Mouse (Mus musculus): Measurements from ENCODE around the gene Pkp4. TPM values are rescaled to one million over a fixed set of nuclear protein-coding genes. Genes with fewer than 3 reads are reported as not detected.

The Pkp4 gene
- polyA plus RNA-seq, 1 experiment from 2014 or later: 23.5 TPM

- peak; percentile 52; the same call in 1 of the 2 replicates for ATAC-seq (ENCODE audit: low FRiP score, low TSS enrichment)
- Histone ChIP-seq H3K36me3 (ENCODE audit: insufficient read depth, low read length) (0 out of 2 replicates have a peak, but pooled peaks cover 8% of the 10 kb centered on the region), H3K4me3 (ENCODE audit: low read length) (no peak overlapping the region), H3K27ac (ENCODE audit: low read length) (peak overlapping the region; percentile 29; the same call in 1 of the 2 replicates), H3K27me3 (ENCODE audit: insufficient read depth, low read length) (no peaks in the 10 kb centered on the region), H3K4me2 (replicated peaks; ENCODE audit: low read depth, low read length) (no peak overlapping the region), H3K4me1 (ENCODE audit: insufficient read depth, low read length) (0 out of 2 replicates have a peak, but pooled peaks cover 7% of the 10 kb centered on the region), H3K9me3 (ENCODE audit: low read length) (no peaks in the 10 kb centered on the region), H3K9ac (replicated peaks; ENCODE audit: low read length) (no peak overlapping the region)
- WGBS: 70% methylated on average over 11 of the region's 11 CpGs
Measured at GRCm38 (mm10) chr2:59229250-59229895, 68.7 kb downstream of the Pkp4 start.

DNA sequence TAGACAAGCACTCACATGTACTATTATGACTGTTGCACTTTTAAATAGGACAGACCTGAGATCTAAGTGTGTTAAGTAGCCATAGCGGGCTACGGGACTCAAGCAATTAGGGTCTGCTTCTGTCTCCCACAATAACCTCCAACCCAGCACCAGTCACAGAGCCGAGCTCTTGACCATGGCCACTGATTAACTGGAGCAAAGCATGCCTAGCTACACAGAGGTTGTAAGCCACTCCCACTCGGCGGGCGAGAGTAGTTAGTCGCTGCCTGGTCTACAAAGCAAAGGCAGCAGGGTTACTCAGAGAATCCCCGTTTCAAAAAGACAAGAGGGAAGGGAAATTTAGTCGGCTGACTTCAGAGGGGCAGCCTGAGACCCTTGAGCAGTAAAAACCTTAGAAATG is 70.0 kb downstream of the Pkp4 start:
- H3K27ac ChIP-seq (ENCODE audit: low read length): no peak overlapping the region
- ATAC-seq (ENCODE audit: low FRiP score, low TSS enrichment): peak; percentile 64; the same call in 1 of the 2 replicates
- 49% methylated on average over 9 of the region's 9 CpGs for WGBS
- H3K9ac ChIP-seq (replicated peaks; ENCODE audit: low read length): no peak overlapping the region
- 0 out of 2 replicates have a peak, but pooled peaks cover 8% of the 10 kb centered on the region for H3K36me3 ChIP-seq (ENCODE audit: insufficient read depth, low read length)
- no peaks in the 10 kb centered on the region for H3K27me3 ChIP-seq (ENCODE audit: insufficient read depth, low read length)
- no peak overlapping the region for H3K4me3 ChIP-seq (ENCODE audit: low read length)
- H3K4me1 ChIP-seq (ENCODE audit: insufficient read depth, low read length): 0 out of 2 replicates have a peak, but pooled peaks cover 7% of the 10 kb centered on the region
- no peaks in the 10 kb centered on the region for H3K9me3 ChIP-seq (ENCODE audit: low read length)
- H3K4me2 ChIP-seq (replicated peaks; ENCODE audit: low read depth, low read length): no peak overlapping the region

GRCm38 (mm10) chr2:59231514-59231913 is 70.9 kb downstream of the Pkp4 start:
- Histone ChIP-seq H3K4me1 (ENCODE audit: insufficient read depth, low read length) (0 out of 2 replicates have a peak, but pooled peaks cover 7% of the 10 kb centered on the region), H3K36me3 (ENCODE audit: insufficient read depth, low read length) (0 out of 2 replicates have a peak, but pooled peaks cover 8% of the 10 kb centered on the region), H3K9ac (replicated peaks; ENCODE audit: low read length) (no peak overlapping the region), H3K4me2 (replicated peaks; ENCODE audit: low read depth, low read length) (no peak overlapping the region), H3K27me3 (ENCODE audit: insufficient read depth, low read length) (no peaks in the 10 kb centered on the region), H3K9me3 (ENCODE audit: low read length) (no peaks in the 10 kb centered on the region), H3K4me3 (ENCODE audit: low read length) (no peak overlapping the region), H3K27ac (ENCODE audit: low read length) (no peak overlapping the region)
- no peak for ATAC-seq (ENCODE audit: low FRiP score, low TSS enrichment)
- WGBS: 77% methylated on average over 5 of the region's 5 CpGs

DNA sequence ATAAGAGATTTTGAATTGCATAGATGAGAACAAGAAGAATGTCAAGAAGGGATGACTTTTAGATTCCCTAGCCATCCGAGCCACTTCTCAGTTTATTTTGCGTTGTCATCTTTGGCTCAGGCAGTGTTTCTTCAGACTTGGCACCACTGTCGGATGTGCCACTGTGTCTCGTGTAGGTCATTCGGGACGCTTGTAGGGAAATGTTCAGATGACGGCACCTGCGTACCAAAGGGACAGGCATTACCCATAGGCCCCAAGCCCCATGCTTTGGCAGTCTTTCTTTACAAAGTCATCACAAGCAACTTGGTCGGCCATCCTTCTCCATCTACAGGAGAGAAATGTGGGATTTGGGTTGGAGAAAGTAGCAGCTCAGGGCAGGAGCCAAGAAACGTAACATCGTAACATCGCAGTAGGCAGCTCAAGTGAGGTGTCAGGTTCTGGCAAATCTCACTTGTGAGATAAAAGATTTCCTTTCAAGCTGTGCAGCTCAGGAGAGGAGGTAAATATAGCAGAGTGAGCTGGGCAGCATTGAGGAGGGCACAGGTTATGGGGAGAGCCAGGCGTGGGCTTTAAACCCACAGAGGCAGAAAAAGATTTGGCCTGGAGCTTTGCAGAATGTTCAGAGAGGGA is 72.8 kb downstream of the Pkp4 start:
- peaks cover 9% of the 10 kb centered on the region; the same call in 1 of the 2 replicates for H3K36me3 ChIP-seq (ENCODE audit: insufficient read depth, low read length)
- WGBS: 84% methylated on average over 13 of the region's 13 CpGs
- H3K4me1 ChIP-seq (ENCODE audit: insufficient read depth, low read length): 0 out of 2 replicates have a peak, but pooled peaks cover 7% of the 10 kb centered on the region
- H3K4me2 ChIP-seq (replicated peaks; ENCODE audit: low read depth, low read length): no peak overlapping the region
- no peak overlapping the region for H3K9ac ChIP-seq (replicated peaks; ENCODE audit: low read length)
- H3K4me3 ChIP-seq (ENCODE audit: low read length): no peak overlapping the region
- peaks cover 2% of the 10 kb centered on the region; the same call in 1 of the 2 replicates for H3K9me3 ChIP-seq (ENCODE audit: low read length)
- no peak for ATAC-seq (ENCODE audit: low FRiP score, low TSS enrichment)
- no peaks in the 10 kb centered on the region for H3K27me3 ChIP-seq (ENCODE audit: insufficient read depth, low read length)
- H3K27ac ChIP-seq (ENCODE audit: low read length): no peak overlapping the region

DNA sequence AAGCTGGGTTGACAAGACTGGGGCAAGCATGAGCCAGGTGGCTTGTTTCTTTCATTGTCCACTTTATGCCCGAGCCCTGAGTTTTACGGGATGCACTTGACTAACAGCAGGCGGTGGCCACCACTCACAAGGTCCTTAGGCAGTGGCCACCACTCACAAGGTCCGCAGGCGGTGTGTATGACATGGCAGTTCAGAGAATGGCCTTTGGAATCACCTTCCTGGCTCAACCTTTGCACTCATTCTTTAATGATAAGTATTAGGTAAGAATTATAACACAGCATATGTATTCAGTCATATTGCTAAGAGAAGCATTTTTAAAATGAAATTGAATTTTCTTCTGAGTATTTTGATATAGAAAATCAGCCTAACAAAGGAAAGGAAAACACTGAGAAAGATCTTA is 73.3 kb downstream of the Pkp4 start:
- no peak overlapping the region for H3K4me2 ChIP-seq (replicated peaks; ENCODE audit: low read depth, low read length)
- no peak overlapping the region for H3K4me3 ChIP-seq (ENCODE audit: low read length)
- H3K27me3 ChIP-seq (ENCODE audit: insufficient read depth, low read length): no peaks in the 10 kb centered on the region
- H3K9me3 ChIP-seq (ENCODE audit: low read length): peaks cover 5% of the 10 kb centered on the region; the same call in 1 of the 2 replicates
- peaks cover 13% of the 10 kb centered on the region for H3K36me3 ChIP-seq (ENCODE audit: insufficient read depth, low read length)
- 87% methylated on average over 5 of the region's 5 CpGs for WGBS
- H3K4me1 ChIP-seq (ENCODE audit: insufficient read depth, low read length): 0 out of 2 replicates have a peak, but pooled peaks cover 3% of the 10 kb centered on the region
- H3K9ac ChIP-seq (replicated peaks; ENCODE audit: low read length): no peak overlapping the region
- ATAC-seq (ENCODE audit: low FRiP score, low TSS enrichment): no peak
- H3K27ac ChIP-seq (ENCODE audit: low read length): no peak overlapping the region

DNA sequence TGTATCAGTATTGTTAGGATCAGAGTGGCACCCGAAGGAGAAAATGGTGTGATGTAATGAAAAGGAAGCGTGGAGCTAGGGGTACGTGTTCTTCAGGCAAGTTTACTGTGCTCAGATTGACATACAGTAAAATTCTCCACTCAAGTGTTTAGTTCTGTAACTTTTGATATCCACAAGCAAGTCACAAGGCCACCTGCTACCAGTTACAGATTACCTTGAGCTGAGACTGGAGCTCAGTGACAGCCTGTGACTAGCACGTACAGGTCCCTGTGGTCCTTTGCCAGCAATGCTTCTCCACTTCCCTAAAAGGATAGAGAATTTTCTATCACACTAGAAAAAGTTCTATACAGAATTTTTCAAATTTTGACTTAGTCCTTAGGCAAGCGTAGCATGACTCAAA is 73.9 kb downstream of the Pkp4 start:
- Histone ChIP-seq H3K36me3 (ENCODE audit: insufficient read depth, low read length) (peaks cover 13% of the 10 kb centered on the region), H3K4me2 (replicated peaks; ENCODE audit: low read depth, low read length) (no peak overlapping the region), H3K9ac (replicated peaks; ENCODE audit: low read length) (no peak overlapping the region), H3K27ac (ENCODE audit: low read length) (no peak overlapping the region), H3K4me1 (ENCODE audit: insufficient read depth, low read length) (0 out of 2 replicates have a peak, but pooled peaks cover 2% of the 10 kb centered on the region), H3K27me3 (ENCODE audit: insufficient read depth, low read length) (no peaks in the 10 kb centered on the region), H3K9me3 (ENCODE audit: low read length) (peaks cover 5% of the 10 kb centered on the region; the same call in 1 of the 2 replicates), H3K4me3 (ENCODE audit: low read length) (no peak overlapping the region)
- 92% methylated on average over 5 of the region's 5 CpGs for WGBS
- ATAC-seq (ENCODE audit: low FRiP score, low TSS enrichment): no peak

- Histone ChIP-seq H3K36me3 (ENCODE audit: insufficient read depth, low read length) (peaks cover 5% of the 10 kb centered on the region), H3K27me3 (ENCODE audit: insufficient read depth, low read length) (no peaks in the 10 kb centered on the region), H3K9me3 (ENCODE audit: low read length) (peaks cover 5% of the 10 kb centered on the region; the same call in 1 of the 2 replicates), H3K9ac (replicated peaks; ENCODE audit: low read length) (no peak overlapping the region), H3K4me1 (ENCODE audit: insufficient read depth, low read length) (no peaks in the 10 kb centered on the region), H3K27ac (ENCODE audit: low read length) (no peak overlapping the region), H3K4me2 (replicated peaks; ENCODE audit: low read depth, low read length) (no peak overlapping the region), H3K4me3 (ENCODE audit: low read length) (no peak overlapping the region)
- no peak for ATAC-seq (ENCODE audit: low FRiP score, low TSS enrichment)
- WGBS: 70% methylated on average over 10 of the region's 10 CpGs
Measured at GRCm38 (mm10) chr2:59239841-59240395, 79.3 kb downstream of the Pkp4 start.

- no peaks in the 10 kb centered on the region for H3K27me3 ChIP-seq (ENCODE audit: insufficient read depth, low read length)
- no peak overlapping the region for H3K9ac ChIP-seq (replicated peaks; ENCODE audit: low read length)
- H3K27ac ChIP-seq (ENCODE audit: low read length): no peak overlapping the region
- peaks cover 5% of the 10 kb centered on the region; the same call in 1 of the 2 replicates for H3K9me3 ChIP-seq (ENCODE audit: low read length)
- H3K36me3 ChIP-seq (ENCODE audit: insufficient read depth, low read length): peaks cover 5% of the 10 kb centered on the region
- no peak overlapping the region for H3K4me2 ChIP-seq (replicated peaks; ENCODE audit: low read depth, low read length)
- no peak overlapping the region for H3K4me3 ChIP-seq (ENCODE audit: low read length)
- WGBS: 92% methylated on average over 10 of the region's 10 CpGs
- no peaks in the 10 kb centered on the region for H3K4me1 ChIP-seq (ENCODE audit: insufficient read depth, low read length)
- ATAC-seq (ENCODE audit: low FRiP score, low TSS enrichment): no peak
Measured at GRCm38 (mm10) chr2:59242117-59242516, 81.5 kb downstream of the Pkp4 start.

DNA sequence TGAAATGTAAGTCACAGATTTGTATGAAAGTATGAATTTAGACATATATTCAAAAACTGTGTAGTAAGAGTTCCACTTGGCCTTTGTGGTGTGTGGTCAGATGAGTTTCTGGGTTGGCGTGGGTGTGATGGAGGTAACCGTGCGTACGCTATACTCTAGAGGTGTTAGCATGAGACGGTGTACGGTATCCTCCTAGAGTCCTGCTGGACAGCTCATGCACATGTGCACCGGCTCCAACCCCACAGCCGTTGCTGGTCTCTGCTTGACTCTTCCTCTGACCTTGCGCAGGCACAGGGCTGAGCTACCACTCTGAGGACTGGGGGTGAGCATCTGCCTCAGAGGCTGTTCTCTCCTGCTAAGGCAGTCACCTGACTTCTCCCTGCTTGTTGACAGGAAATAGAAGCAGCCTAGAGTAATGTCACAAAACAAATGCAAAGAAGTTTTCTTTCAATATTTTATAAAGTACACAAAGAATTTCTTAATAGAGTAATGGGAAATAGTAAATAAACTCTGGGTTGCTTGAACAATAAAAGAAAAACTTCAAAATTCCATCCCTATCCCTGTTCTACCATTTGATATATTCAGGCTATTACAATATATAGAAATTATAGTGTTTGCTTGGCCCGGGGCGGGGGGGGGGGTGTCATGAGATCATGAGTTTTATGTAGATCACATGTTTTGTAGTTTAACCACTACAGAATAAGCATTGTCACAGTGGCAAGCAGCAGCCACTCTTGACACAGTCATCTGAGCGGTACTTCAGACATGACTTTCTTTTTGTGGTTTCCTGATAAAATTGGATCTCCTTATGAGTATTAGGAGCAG is 83.8 kb downstream of the Pkp4 start:
- Histone ChIP-seq H3K27me3 (ENCODE audit: insufficient read depth, low read length) (no peaks in the 10 kb centered on the region), H3K9me3 (ENCODE audit: low read length) (no peaks in the 10 kb centered on the region), H3K4me3 (ENCODE audit: low read length) (no peak overlapping the region), H3K36me3 (ENCODE audit: insufficient read depth, low read length) (no peaks in the 10 kb centered on the region), H3K4me1 (ENCODE audit: insufficient read depth, low read length) (no peaks in the 10 kb centered on the region), H3K27ac (ENCODE audit: low read length) (no peak overlapping the region), H3K4me2 (replicated peaks; ENCODE audit: low read depth, low read length) (no peak overlapping the region), H3K9ac (replicated peaks; ENCODE audit: low read length) (no peak overlapping the region)
- 93% methylated on average over 12 of the region's 12 CpGs for WGBS
- ATAC-seq (ENCODE audit: low FRiP score, low TSS enrichment): no peak
